Mouse (Mus musculus) granulocyte monocyte progenitor cell, adult 5-6 weeks (primary cell): ENCODE measurements at regions not wholly inside any gene's neighbourhood (a gene's known extent, or its start where the extent isn't known, plus 50 kb on each side); places are given as distances from the start of the nearest gene placed in this dataset.

Experiments used
- ATAC-seq: replicated peaks from 2 replicates; pipeline ENCODE4 v1.8.0; 2016; ENCODE audit warnings: mild to moderate bottlenecking, moderate TSS enrichment, inconsistent platforms; ENCODE audit not compliant: poor library complexity, severe bottlenecking

DNA sequence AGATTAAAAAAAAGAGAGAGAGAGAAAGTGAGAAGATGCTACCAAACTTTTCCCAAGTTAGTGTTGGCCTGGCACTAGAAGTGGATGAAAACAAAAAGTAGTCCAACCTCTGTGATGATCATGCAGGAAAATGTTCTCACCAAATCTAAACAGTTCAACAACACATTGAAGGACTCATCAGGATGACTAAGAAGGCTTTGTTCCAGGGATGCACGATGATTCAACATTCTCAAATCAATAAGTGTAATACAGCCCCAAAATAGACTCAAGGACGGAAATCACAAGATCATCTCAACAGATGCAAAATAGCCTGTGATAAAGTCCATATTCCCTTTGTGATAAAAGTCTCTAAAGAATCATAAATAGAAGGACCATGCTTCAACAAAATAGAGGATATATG lies 106.3 kb downstream of the Cysltr2 start:
- ATAC-seq: no peak

GRCm38 (mm10) chr14:72939067-72939393 lies 109.9 kb downstream of the Cysltr2 start:
- ATAC-seq: peak; percentile 92

GRCm38 (mm10) chr14:72938382-72939066 lies 110.4 kb downstream of the Cysltr2 start:
- ATAC-seq: peak; percentile 78

DNA sequence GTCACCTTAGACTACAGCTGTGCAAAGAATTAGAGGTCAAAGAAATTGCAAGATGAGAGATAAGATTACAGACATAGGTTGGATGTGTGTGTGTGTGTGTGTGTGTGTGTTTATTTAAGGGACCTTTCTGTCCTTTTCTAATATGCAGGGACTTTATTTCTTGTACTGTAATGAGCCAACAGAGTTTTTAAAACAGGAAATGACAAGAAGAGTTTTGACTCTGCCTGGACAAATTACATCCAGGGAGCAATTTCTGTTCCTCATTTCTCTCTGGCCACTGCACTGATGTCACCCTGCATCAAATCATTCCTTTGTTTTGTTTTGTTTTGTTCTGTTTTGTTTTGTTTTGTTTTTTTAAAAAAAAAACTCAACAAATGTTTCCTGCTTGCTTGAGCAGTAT lies 115.3 kb downstream of the Cysltr2 start:
- ATAC-seq: peak; percentile 94

GRCm38 (mm10) chr14:72932296-72932695 lies 116.6 kb downstream of the Cysltr2 start:
- ATAC-seq: no peak

GRCm38 (mm10) chr14:72901171-72901926 lies 147.6 kb downstream of the Cysltr2 start:
- ATAC-seq: no peak

DNA sequence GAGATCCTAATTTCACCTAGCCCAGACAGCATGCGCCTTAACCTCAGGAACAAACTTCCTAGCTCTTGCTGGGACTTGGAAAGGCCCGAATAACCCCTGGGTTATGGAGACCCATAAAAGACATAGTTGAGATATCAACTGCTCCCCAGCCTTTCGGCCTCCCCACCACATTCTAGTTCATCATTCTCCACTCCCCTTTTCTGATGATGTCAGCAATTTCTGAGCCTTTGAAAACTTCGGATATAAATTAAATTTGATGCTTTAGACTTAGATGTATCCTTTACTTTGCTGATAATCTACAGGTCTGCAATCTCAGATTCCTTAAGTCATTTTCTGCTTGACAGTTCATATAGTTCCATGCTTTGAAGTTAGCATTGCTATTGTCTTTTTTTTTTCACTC lies 149.3 kb downstream of the Cysltr2 start:
- no peak for ATAC-seq

DNA sequence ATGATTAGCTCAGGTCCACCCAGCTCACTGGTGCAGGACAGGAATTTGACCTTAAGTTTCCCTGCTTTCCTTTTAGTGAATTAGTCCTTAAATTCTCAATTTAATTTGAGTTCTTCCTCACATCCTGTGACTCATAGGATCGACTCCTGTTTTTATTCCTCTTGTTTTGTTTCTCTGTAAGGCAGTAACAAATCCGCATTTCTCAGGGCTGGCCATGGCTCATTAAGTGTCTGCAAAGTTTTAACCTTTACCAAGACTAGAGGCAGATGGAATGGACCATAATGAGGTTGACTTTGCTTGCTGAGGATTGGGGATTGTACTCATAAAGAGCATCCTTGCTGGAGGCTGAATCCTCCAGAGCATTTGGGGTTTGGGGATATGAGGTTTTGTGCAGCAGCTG lies 156.6 kb downstream of the Cysltr2 start:
- ATAC-seq: no peak

DNA sequence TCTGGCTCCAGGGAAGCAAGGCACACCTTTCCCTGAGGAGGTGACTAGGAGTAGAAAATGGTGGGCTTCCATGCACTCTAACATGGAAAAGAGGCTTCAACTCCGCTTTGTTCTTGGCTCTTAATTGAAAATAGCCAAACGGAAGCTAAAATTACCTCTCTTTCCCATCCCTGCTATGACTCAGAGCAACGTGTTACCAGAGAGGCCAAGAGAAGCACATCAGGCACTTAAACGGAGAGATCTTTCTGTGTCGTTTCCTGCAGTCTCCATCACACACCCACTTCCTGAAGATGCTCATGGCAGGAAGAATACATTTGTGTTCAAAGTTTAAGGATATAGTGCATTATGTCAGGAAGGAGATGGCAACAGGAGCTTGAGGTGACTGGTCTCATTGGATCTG lies 159.3 kb downstream of the Cysltr2 start:
- no peak for ATAC-seq

DNA sequence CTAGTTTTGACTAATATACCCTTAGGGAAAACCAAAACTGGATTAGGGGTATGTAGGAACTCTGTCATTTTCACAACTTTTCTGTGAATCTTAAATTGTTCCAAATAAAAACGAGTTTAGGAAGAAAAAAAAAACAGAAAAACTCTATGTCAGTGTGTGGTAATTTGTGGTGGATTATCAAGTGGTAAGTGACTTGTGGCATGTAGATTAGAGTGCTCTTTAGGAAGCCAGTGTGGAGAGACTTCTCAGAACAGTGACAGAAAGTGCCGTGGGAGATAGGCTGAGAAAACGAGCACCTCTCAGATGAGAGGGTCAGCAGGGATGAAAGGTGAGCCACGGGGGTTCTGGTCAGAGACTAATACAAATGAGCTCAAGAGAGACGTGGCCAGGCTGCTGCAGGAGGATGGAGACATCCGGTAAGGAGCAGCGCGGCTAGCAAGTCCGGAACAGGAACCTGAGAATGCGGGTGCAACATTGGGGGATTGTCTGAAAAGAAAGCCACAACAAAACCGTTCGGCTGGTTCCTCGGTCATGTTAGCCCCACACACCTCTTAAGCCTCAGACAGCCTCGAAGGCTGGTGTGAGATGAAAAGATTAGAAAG lies 161.3 kb downstream of the Cysltr2 start:
- ATAC-seq: peak; percentile 71

DNA sequence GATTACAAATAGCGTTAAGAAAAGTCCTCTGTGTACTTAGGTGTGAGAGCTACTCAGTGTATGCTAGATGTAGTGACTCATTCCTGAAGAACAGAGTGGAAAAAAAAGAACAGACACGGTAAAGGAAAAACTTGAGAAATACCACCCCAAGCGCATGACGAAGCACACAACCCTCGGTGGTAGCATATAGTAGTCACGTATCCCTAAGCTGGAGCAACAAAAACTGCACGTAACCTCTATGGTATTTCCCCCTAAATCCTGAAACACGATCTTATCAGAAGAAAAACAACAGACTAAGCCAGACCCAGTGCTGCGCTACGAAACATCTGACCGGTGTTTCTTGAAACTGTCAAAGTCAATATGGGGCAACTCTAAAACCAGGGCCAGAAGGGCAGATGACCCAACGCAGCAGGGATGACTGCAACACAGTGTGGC lies 162.0 kb downstream of the Cysltr2 start:
- peak; percentile 71 for ATAC-seq

GRCm38 (mm10) chr14:72885824-72886223 lies 163.1 kb downstream of the Cysltr2 start:
- ATAC-seq: no peak

DNA sequence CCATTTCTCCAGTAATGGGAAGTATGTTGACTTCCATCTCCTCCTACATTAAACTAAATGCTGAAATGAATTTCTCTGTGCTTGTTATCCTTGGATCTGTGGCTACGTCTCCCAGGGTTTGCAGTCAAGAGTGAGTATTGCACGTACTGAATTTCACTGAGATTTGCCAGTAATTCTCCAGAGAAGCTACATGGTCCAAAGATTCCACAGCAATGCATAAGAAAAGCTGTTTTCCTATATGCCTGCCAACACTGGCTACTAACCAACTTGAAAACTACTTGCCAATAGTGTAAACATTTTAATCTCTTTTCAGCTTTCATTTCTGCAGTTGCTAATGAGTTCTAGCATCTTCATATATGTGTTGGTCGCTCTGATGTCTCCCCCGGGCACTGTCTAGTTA lies 164.4 kb downstream of the Cysltr2 start:
- ATAC-seq: no peak

DNA sequence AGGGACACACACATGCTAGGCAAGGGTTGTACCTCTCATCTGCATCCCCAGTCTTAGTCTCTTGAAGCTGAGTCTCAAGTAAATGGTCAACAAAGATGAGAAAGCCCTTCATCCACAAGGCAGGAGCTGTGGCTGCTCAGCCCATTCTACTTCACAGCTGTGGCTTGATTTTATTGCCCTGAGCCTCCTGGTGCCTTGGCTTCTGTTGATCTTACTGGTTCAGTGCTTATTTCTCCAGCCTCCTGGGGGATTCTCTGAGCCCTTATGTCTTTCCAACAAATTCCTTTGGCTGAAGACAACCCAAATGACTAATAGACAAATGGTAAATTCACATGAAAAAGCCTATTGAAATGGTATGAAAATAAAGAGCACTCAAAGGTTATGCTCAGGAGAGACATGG lies 167.3 kb upstream of the Fndc3a start:
- no peak for ATAC-seq

- ATAC-seq: no peak
Measured at GRCm38 (mm10) chr14:72873494-72873893, 163.7 kb upstream of the Fndc3a start.

GRCm38 (mm10) chr14:72869188-72869749 lies 159.5 kb upstream of the Fndc3a start:
- no peak for ATAC-seq

- ATAC-seq: no peak
Measured at GRCm38 (mm10) chr14:72866896-72867295, 157.1 kb upstream of the Fndc3a start.

DNA sequence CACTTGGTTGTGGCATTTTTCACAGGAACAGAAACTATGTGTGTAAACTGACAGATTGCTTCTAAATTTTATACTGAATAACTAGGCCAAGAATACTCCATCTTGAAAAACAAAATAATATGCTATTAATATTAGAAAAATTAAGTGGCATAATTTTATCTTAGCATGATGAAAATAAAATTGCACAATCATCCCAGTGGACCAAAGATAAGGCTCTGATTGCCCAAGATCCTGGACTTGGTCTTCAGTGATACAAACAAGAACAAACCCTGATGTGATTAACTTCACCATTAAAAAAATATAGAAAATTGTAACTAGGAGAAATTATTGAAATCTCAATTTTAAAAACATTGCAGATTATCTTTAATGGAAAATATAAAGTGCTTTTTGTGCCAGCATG lies 155.7 kb upstream of the Fndc3a start:
- ATAC-seq: peak; percentile 2; the same call in 1 of the 2 replicates

GRCm38 (mm10) chr14:72864792-72865191 lies 155.0 kb upstream of the Fndc3a start:
- peak; percentile 33; the same call in 1 of the 2 replicates for ATAC-seq

DNA sequence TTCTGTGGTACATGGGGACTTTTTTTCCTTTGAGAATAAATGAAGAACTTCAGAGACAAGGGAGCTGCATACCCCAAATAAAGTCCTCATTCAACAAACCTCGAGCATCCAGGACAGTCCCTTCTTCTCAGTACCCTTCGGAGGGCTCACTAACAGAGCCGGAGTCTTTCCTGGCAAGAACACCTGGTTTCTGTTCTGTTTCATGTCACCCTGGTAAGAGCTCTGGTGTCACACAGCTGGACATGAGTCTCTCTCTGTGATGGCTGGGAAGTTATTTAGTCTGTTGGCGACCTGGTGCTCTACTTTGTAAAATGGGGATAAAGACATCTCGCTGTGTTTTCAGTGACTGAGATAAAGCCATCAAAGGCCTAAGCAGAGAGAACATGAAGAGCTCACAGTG lies 154.3 kb upstream of the Fndc3a start:
- no peak for ATAC-seq

- peak; percentile 79 for ATAC-seq
Measured at GRCm38 (mm10) chr14:72862806-72863526, 153.2 kb upstream of the Fndc3a start.
